Mouse (Mus musculus): ENCODE data around the gene Fnip2. TPM values are rescaled to one million over a fixed set of nuclear protein-coding genes. Genes with fewer than 3 reads are reported as not detected.

Fnip2 gene
- total RNA-seq, 2 experiments from 2014 or later: 18.1 to 19.0 TPM

- peak; percentile 44 to 63 for DNase-seq (ENCODE audit: low spot score in 2 of 2)
Observed at GRCm38 (mm10) chr3:79566716-79567691, 592 bp downstream of the Fnip2 start.

GRCm38 (mm10) chr3:79564875-79565606 lies 2.6 kb downstream of the Fnip2 start:
- no peak for DNase-seq (ENCODE audit: low spot score in 2 of 2)

DNA sequence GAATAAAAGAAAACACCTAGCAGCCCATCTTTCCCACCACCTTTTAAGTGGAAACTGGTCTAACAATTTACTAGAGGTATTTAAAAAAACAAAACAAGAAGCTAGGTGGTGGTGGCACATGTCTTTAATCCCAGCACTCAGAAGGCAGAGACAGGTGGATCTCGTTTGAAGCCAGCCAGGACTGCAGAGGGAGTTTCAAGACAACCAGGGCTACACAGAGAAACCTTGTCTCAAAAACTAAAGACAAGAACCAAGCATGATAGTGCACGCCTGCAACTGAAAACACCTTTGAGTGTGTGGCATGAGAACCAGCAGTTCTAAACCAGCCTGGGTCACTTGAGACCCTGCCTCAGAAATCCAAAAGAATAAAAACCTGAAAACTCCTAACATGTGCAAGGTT lies 4.1 kb downstream of the Fnip2 start:
- no peak for DNase-seq (ENCODE audit: low spot score in 2 of 2)

- DNase-seq (ENCODE audit: low spot score in 2 of 2): no peak
Observed at GRCm38 (mm10) chr3:79561784-79562715, 5.5 kb downstream of the Fnip2 start.

- no peak for DNase-seq (ENCODE audit: low spot score in 2 of 2)
Observed at GRCm38 (mm10) chr3:79560555-79560954, 7.0 kb downstream of the Fnip2 start.

DNA sequence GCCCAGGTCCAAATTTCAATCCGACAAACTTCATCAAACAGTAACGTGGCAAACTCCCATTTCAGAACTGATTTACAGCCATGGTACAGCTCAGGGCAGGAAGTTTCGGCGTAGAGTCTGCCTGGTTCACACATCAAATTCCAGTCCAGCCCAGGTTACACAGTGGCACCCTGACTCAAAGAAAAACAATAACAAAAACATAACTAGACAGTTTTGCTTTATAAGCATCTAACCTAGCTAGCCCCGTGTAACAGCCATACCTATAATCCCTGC lies 7.9 kb downstream of the Fnip2 start:
- DNase-seq (ENCODE audit: low spot score in 2 of 2): no peak

GRCm38 (mm10) chr3:79559021-79559772 lies 8.4 kb downstream of the Fnip2 start:
- DNase-seq (ENCODE audit: low spot score in 2 of 2): peak in 1 of 2 experiments; percentile 44

DNA sequence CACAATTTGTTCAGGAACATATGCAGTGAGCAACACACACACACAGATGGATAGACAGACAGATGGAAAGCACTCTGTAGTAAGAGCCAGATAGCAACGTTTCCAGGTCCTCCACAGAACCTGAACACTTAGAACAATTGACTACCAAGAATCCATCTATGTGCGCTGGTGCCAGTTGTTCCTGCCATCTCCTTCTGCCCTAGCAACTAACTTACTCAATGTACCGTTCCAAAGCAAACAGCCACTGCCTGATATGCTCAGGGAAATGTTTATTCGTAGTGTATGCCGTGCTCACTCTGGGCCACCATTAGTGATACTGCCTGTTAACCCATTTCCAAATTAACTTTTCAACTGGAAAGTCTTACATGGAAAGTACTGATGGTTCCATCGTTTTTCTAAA lies 12.5 kb downstream of the Fnip2 start:
- DNase-seq (ENCODE audit: low spot score in 2 of 2): no peak

- no peak for DNase-seq (ENCODE audit: low spot score in 2 of 2)
Observed at GRCm38 (mm10) chr3:79553779-79554178, 13.8 kb downstream of the Fnip2 start.

GRCm38 (mm10) chr3:79551826-79552552 lies 15.6 kb downstream of the Fnip2 start:
- DNase-seq (ENCODE audit: low spot score in 2 of 2): no peak

- no peak for DNase-seq (ENCODE audit: low spot score in 2 of 2)
Observed at GRCm38 (mm10) chr3:79549751-79550393, 17.7 kb downstream of the Fnip2 start.

GRCm38 (mm10) chr3:79548681-79549437 lies 18.7 kb downstream of the Fnip2 start:
- no peak for DNase-seq (ENCODE audit: low spot score in 2 of 2)

DNA sequence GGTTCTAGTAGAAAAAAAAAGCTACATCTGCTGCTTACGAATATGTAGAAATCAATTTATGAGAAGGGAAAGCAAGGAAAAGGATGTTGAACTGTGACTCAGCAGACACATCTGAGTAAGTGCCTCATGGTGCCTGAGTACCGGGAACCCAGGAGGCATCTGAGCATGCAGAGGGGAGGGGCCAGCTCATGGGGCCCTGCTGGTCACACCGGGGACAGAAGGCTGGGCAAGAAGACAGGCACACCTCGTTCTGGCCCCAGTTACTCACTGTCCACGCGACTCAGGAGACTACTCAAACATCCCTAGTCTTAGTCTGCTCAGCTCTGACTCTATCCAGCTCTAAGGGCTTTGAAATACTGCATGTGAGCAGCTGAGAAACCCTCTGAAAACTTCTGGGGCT lies 25.0 kb downstream of the Fnip2 start:
- no peak for DNase-seq (ENCODE audit: low spot score in 2 of 2)

DNA sequence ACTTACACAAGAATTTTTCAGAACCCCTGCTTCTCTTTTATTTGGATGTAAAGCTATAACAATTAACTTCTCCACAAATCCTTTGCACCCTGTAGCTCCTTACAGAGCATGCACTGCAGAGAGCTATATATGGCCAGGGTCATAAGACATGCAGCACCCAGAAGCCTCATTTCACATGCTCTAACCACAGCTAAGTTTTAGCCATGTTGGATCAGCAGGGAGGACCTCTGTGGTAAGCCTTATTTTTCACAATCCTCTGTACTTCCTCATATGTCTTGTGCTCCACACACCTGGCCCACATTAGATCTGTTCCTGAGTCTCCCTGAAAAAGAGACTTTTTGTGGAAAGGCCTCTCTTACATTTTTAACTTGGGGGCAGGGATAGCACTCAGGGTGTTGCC lies 27.9 kb downstream of the Fnip2 start:
- no peak for DNase-seq (ENCODE audit: low spot score in 2 of 2)

- DNase-seq (ENCODE audit: low spot score in 2 of 2): no peak
Observed at GRCm38 (mm10) chr3:79539124-79539523, 28.5 kb downstream of the Fnip2 start.

GRCm38 (mm10) chr3:79538342-79538741 lies 29.3 kb downstream of the Fnip2 start:
- DNase-seq (ENCODE audit: low spot score in 2 of 2): no peak

GRCm38 (mm10) chr3:79537626-79538203 lies 29.9 kb downstream of the Fnip2 start:
- no peak for DNase-seq (ENCODE audit: low spot score in 2 of 2)

DNA sequence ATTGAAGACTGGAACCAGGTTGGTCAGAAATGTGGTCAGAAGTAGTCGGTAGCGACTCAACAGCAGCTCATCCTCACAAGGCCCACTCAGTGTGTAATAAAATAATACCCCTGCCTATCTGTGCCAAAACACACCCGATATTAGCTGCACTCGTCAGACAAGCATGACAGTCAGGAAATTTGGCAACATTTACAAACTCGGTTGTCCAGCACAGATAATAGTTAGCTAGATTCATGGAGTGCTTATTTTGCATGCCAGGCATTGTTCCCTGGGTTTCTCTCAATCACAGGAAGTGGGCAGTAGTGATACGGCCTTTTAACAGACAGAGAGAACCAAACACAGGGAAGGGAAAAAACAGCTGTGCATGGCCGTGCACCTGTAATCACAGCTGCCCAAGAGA lies 30.6 kb downstream of the Fnip2 start:
- DNase-seq (ENCODE audit: low spot score in 2 of 2): no peak
